Mouse (Mus musculus): ENCODE measurements around the gene Disp2.

The Disp2 gene

GRCm38 (mm10) chr2:118841774-118842173 is 62.3 kb downstream of the Disp2 start:
- DNase-seq (ENCODE audit: low spot score in 2 of 2) = no peak

DNA sequence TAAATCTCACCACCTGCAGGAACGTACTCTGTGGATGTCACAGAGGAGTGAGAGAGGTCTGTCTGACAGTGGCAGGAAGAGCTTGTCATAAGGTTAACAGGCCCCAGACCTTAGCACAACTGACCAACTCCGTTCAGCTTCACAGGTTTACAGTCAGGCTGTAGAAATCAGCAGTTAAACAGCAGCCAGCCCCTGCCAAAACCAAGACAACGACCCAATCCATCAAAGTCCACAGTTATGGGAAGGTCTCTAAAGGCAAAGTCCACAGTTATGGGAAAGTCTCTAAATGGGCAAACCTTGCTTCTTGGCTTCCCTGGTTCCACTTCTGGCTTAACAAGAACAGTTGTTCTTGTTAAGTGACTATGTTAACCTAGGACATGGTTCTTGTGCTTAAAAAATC is 64.9 kb downstream of the Disp2 start:
- DNase-seq (ENCODE audit: low spot score in 2 of 2) = no peak

GRCm38 (mm10) chr2:118846246-118846645 is 66.7 kb downstream of the Disp2 start:
- DNase-seq (ENCODE audit: low spot score in 2 of 2) = no peak

DNA sequence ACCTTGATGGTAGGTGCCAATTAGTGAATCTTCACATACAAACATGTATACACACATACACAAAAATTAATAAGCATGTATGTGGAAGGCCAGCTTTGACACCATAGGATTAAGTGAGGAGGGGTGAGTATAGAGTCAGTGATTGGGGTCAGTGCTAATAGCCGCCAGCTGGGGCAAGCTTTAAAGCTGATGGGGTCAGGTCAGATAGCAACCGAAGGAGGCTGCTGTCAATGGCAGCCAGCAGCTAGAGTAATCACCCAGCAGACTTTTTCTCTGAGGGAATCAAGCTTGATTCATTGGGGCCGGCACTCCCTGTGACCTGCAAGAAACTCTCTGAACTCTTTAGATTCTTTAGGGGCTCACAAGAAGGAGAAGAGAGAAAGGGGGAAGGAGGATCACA is 72.2 kb downstream of the Disp2 start:
- no peak for DNase-seq (ENCODE audit: low spot score in 2 of 2)

Measured in frontal cortex, postnatal 36 days (tissue).